Mouse (Mus musculus): Measurements from ENCODE around the gene Cd5. TPM values are rescaled to one million over a fixed set of nuclear protein-coding genes. Genes with fewer than 3 reads are reported as not detected.

Cd5 gene
- polyA plus RNA-seq, 1 experiment from 2014 or later = not detected

- no peaks in the 10 kb centered on the region for H3K27me3 ChIP-seq (ENCODE audit: control insufficient read depth, insufficient read depth, low read length)
- H3K9ac ChIP-seq (ENCODE audit: low read depth, low read length) = no peak overlapping the region
- ATAC-seq (ENCODE audit: low FRiP score) = no peak
- WGBS = 86% methylated on average over 1 of the region's 1 CpGs
- no peaks in the 10 kb centered on the region for H3K36me3 ChIP-seq (ENCODE audit: control insufficient read depth, insufficient read depth, low read length)
- no peak for DNase-seq (ENCODE audit: low spot score)
- H3K4me2 ChIP-seq (replicated peaks; ENCODE audit: low read depth, low read length) = no peak overlapping the region
- H3K9me3 ChIP-seq (ENCODE audit: control insufficient read depth, low read length) = no peaks in the 10 kb centered on the region
- H3K4me1 ChIP-seq (replicated peaks; ENCODE audit: control insufficient read depth, insufficient read depth, low read length) = no peaks in the 10 kb centered on the region
- H3K4me3 ChIP-seq (ENCODE audit: low read depth, low read length) = no peak overlapping the region
- no peak overlapping the region for H3K27ac ChIP-seq (ENCODE audit: low read depth, low read length)
These were observed 12.8 kb upstream of the Cd5 start for GRCm38 (mm10) chr19:10751607-10752006.

- ATAC-seq (ENCODE audit: low FRiP score) (no peak), DNase-seq (ENCODE audit: low spot score) (no peak)
- H3K27ac ChIP-seq (ENCODE audit: low read depth, low read length) = no peak overlapping the region
- 80% methylated on average over 6 of the region's 6 CpGs for WGBS
- no peak overlapping the region for H3K4me3 ChIP-seq (ENCODE audit: low read depth, low read length)
- H3K27me3 ChIP-seq (ENCODE audit: control insufficient read depth, insufficient read depth, low read length) = no peaks in the 10 kb centered on the region
- H3K36me3 ChIP-seq (ENCODE audit: control insufficient read depth, insufficient read depth, low read length) = no peaks in the 10 kb centered on the region
- H3K4me1 ChIP-seq (replicated peaks; ENCODE audit: control insufficient read depth, insufficient read depth, low read length) = no peaks in the 10 kb centered on the region
- H3K9me3 ChIP-seq (ENCODE audit: control insufficient read depth, low read length) = no peaks in the 10 kb centered on the region
- no peak overlapping the region for H3K4me2 ChIP-seq (replicated peaks; ENCODE audit: low read depth, low read length)
- H3K9ac ChIP-seq (ENCODE audit: low read depth, low read length) = no peak overlapping the region
These were observed 11.4 kb upstream of the Cd5 start for GRCm38 (mm10) chr19:10750161-10750560.

GRCm38 (mm10) chr19:10749295-10749694 is 10.5 kb upstream of the Cd5 start:
- no peaks in the 10 kb centered on the region for H3K4me1 ChIP-seq (replicated peaks; ENCODE audit: control insufficient read depth, insufficient read depth, low read length)
- no peak overlapping the region for H3K4me2 ChIP-seq (replicated peaks; ENCODE audit: low read depth, low read length)
- 86% methylated on average over 6 of the region's 6 CpGs for WGBS
- no peak overlapping the region for H3K4me3 ChIP-seq (ENCODE audit: low read depth, low read length)
- H3K27me3 ChIP-seq (ENCODE audit: control insufficient read depth, insufficient read depth, low read length) = no peaks in the 10 kb centered on the region
- ATAC-seq (ENCODE audit: low FRiP score) = no peak
- H3K36me3 ChIP-seq (ENCODE audit: control insufficient read depth, insufficient read depth, low read length) = no peaks in the 10 kb centered on the region
- no peaks in the 10 kb centered on the region for H3K9me3 ChIP-seq (ENCODE audit: control insufficient read depth, low read length)
- no peak overlapping the region for H3K9ac ChIP-seq (ENCODE audit: low read depth, low read length)
- H3K27ac ChIP-seq (ENCODE audit: low read depth, low read length) = no peak overlapping the region
- no peak for DNase-seq (ENCODE audit: low spot score)

- no peak overlapping the region for H3K4me3 ChIP-seq (ENCODE audit: low read depth, low read length)
- H3K4me1 ChIP-seq (replicated peaks; ENCODE audit: control insufficient read depth, insufficient read depth, low read length) = no peaks in the 10 kb centered on the region
- no peak overlapping the region for H3K4me2 ChIP-seq (replicated peaks; ENCODE audit: low read depth, low read length)
- WGBS = 53% methylated on average over 11 of the region's 11 CpGs
- DNase-seq (ENCODE audit: low spot score) = peak; percentile 11
- no peaks in the 10 kb centered on the region for H3K9me3 ChIP-seq (ENCODE audit: control insufficient read depth, low read length)
- H3K27ac ChIP-seq (ENCODE audit: low read depth, low read length) = no peak overlapping the region
- H3K36me3 ChIP-seq (ENCODE audit: control insufficient read depth, insufficient read depth, low read length) = no peaks in the 10 kb centered on the region
- ATAC-seq (ENCODE audit: low FRiP score) = no peak
- H3K27me3 ChIP-seq (ENCODE audit: control insufficient read depth, insufficient read depth, low read length) = no peaks in the 10 kb centered on the region
- H3K9ac ChIP-seq (ENCODE audit: low read depth, low read length) = no peak overlapping the region
These were observed 9.8 kb upstream of the Cd5 start for GRCm38 (mm10) chr19:10748401-10749102.

GRCm38 (mm10) chr19:10747718-10748117 is 8.9 kb upstream of the Cd5 start:
- no peak for ATAC-seq (ENCODE audit: low FRiP score)
- WGBS = 85% methylated on average over 6 of the region's 6 CpGs
- H3K27ac ChIP-seq (ENCODE audit: low read depth, low read length) = no peak overlapping the region
- DNase-seq (ENCODE audit: low spot score) = no peak
- H3K27me3 ChIP-seq (ENCODE audit: control insufficient read depth, insufficient read depth, low read length) = no peaks in the 10 kb centered on the region
- H3K9ac ChIP-seq (ENCODE audit: low read depth, low read length) = no peak overlapping the region
- H3K4me3 ChIP-seq (ENCODE audit: low read depth, low read length) = no peak overlapping the region
- no peaks in the 10 kb centered on the region for H3K4me1 ChIP-seq (replicated peaks; ENCODE audit: control insufficient read depth, insufficient read depth, low read length)
- H3K36me3 ChIP-seq (ENCODE audit: control insufficient read depth, insufficient read depth, low read length) = no peaks in the 10 kb centered on the region
- H3K4me2 ChIP-seq (replicated peaks; ENCODE audit: low read depth, low read length) = no peak overlapping the region
- no peaks in the 10 kb centered on the region for H3K9me3 ChIP-seq (ENCODE audit: control insufficient read depth, low read length)

GRCm38 (mm10) chr19:10747182-10747581 is 8.4 kb upstream of the Cd5 start:
- Histone ChIP-seq H3K9me3 (ENCODE audit: control insufficient read depth, low read length) (no peaks in the 10 kb centered on the region), H3K4me2 (replicated peaks; ENCODE audit: low read depth, low read length) (no peak overlapping the region), H3K36me3 (ENCODE audit: control insufficient read depth, insufficient read depth, low read length) (no peaks in the 10 kb centered on the region), H3K4me1 (replicated peaks; ENCODE audit: control insufficient read depth, insufficient read depth, low read length) (no peaks in the 10 kb centered on the region), H3K27me3 (ENCODE audit: control insufficient read depth, insufficient read depth, low read length) (no peaks in the 10 kb centered on the region), H3K4me3 (ENCODE audit: low read depth, low read length) (no peak overlapping the region), H3K9ac (ENCODE audit: low read depth, low read length) (no peak overlapping the region), H3K27ac (ENCODE audit: low read depth, low read length) (no peak overlapping the region)
- ATAC-seq (ENCODE audit: low FRiP score) = no peak
- WGBS = 87% methylated on average over 7 of the region's 7 CpGs
- no peak for DNase-seq (ENCODE audit: low spot score)

GRCm38 (mm10) chr19:10742565-10742964 is 3.8 kb upstream of the Cd5 start:
- no peak overlapping the region for H3K9ac ChIP-seq (ENCODE audit: low read depth, low read length)
- H3K4me2 ChIP-seq (replicated peaks; ENCODE audit: low read depth, low read length) = no peak overlapping the region
- WGBS = 81% methylated on average over 3 of the region's 3 CpGs
- no peaks in the 10 kb centered on the region for H3K27me3 ChIP-seq (ENCODE audit: control insufficient read depth, insufficient read depth, low read length)
- no peaks in the 10 kb centered on the region for H3K9me3 ChIP-seq (ENCODE audit: control insufficient read depth, low read length)
- no peaks in the 10 kb centered on the region for H3K4me1 ChIP-seq (replicated peaks; ENCODE audit: control insufficient read depth, insufficient read depth, low read length)
- H3K4me3 ChIP-seq (ENCODE audit: low read depth, low read length) = no peak overlapping the region
- DNase-seq (ENCODE audit: low spot score) (no peak), ATAC-seq (ENCODE audit: low FRiP score) (no peak)
- no peak overlapping the region for H3K27ac ChIP-seq (ENCODE audit: low read depth, low read length)
- no peaks in the 10 kb centered on the region for H3K36me3 ChIP-seq (ENCODE audit: control insufficient read depth, insufficient read depth, low read length)

GRCm38 (mm10) chr19:10742145-10742544 is 3.3 kb upstream of the Cd5 start:
- H3K4me2 ChIP-seq (replicated peaks; ENCODE audit: low read depth, low read length) = no peak overlapping the region
- no peak overlapping the region for H3K9ac ChIP-seq (ENCODE audit: low read depth, low read length)
- ATAC-seq (ENCODE audit: low FRiP score) (no peak), DNase-seq (ENCODE audit: low spot score) (no peak)
- H3K27me3 ChIP-seq (ENCODE audit: control insufficient read depth, insufficient read depth, low read length) = no peaks in the 10 kb centered on the region
- WGBS = 87% methylated on average over 6 of the region's 6 CpGs
- no peaks in the 10 kb centered on the region for H3K9me3 ChIP-seq (ENCODE audit: control insufficient read depth, low read length)
- no peak overlapping the region for H3K27ac ChIP-seq (ENCODE audit: low read depth, low read length)
- no peaks in the 10 kb centered on the region for H3K4me1 ChIP-seq (replicated peaks; ENCODE audit: control insufficient read depth, insufficient read depth, low read length)
- no peaks in the 10 kb centered on the region for H3K36me3 ChIP-seq (ENCODE audit: control insufficient read depth, insufficient read depth, low read length)
- no peak overlapping the region for H3K4me3 ChIP-seq (ENCODE audit: low read depth, low read length)

GRCm38 (mm10) chr19:10740641-10741440 is 2.0 kb upstream of the Cd5 start:
- no peak overlapping the region for H3K9ac ChIP-seq (ENCODE audit: low read depth, low read length)
- 48% methylated on average over 11 of the region's 11 CpGs for WGBS
- DNase-seq (ENCODE audit: low spot score) = peak; percentile 8
- H3K4me2 ChIP-seq (replicated peaks; ENCODE audit: low read depth, low read length) = no peak overlapping the region
- no peaks in the 10 kb centered on the region for H3K4me1 ChIP-seq (replicated peaks; ENCODE audit: control insufficient read depth, insufficient read depth, low read length)
- no peaks in the 10 kb centered on the region for H3K27me3 ChIP-seq (ENCODE audit: control insufficient read depth, insufficient read depth, low read length)
- ATAC-seq (ENCODE audit: low FRiP score) = no peak
- no peaks in the 10 kb centered on the region for H3K36me3 ChIP-seq (ENCODE audit: control insufficient read depth, insufficient read depth, low read length)
- H3K27ac ChIP-seq (ENCODE audit: low read depth, low read length) = no peak overlapping the region
- H3K4me3 ChIP-seq (ENCODE audit: low read depth, low read length) = no peak overlapping the region
- H3K9me3 ChIP-seq (ENCODE audit: control insufficient read depth, low read length) = no peaks in the 10 kb centered on the region
